Mouse (Mus musculus): ENCODE results near the gene Nfkbil1. TPM values are rescaled to one million over a fixed set of nuclear protein-coding genes. Genes with fewer than 3 reads are reported as not detected.

Nfkbil1 gene
- total and polyA plus RNA-seq, 3 experiments: 15.2 to 25.9 (median 22.0) TPM

DNA sequence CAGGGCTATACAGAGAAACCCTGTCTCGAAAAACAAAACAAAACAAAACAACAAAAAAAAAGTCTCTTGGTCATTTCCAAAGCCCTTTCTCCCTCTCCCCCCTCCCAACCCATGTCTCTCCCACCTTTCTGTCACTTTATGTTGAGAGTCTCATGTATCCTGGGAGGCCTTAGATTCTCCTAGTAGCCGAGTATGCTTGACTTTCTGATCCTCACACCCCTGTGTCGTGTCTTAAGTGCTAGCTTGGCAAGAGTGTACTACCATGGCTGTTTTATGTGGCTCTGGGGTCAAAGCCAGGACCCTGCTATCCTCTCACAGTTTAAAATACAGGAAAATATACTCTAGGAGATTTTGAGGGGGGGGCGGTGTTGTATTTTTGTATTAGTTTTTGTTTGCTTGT lies 48.2 kb downstream of the Nfkbil1 start:
- TF ChIP-seq MYC (IDR thresholded peaks at IDR 0.05; ENCODE audit: low read depth, low read length) (no peak), NELFE (IDR thresholded peaks at IDR 0.05; ENCODE audit: low read depth, low read length) (no peak), CHD2 (IDR thresholded peaks at IDR 0.05; ENCODE audit: low read length) (no peak), RAD21 (IDR thresholded peaks at IDR 0.05; ENCODE audit: low read depth, low read length) (no peak)
- Histone ChIP-seq H3K4me2 (ENCODE audit: insufficient read depth, low read depth, poor library complexity, severe bottlenecking) (no peak overlapping the region), H3K27me3 (replicated peaks) (no peaks in the 10 kb centered on the region), H3K4me3 (replicated peaks in 1 of 3; ENCODE audit: low read depth in 2 of 3, low read length in 2 of 3, poor library complexity in 1 of 3) (no peak overlapping the region), H3K27ac (ENCODE audit: insufficient read depth, low read depth) (peak overlapping the region; percentile 67; the same call in 1 of the 2 replicates), H3K79me2 (replicated peaks; ENCODE audit: control insufficient read depth, extremely low read depth, insufficient read depth, poor library complexity, severe bottlenecking) (no peaks in the 10 kb centered on the region), H3K9me3 (replicated peaks; ENCODE audit: low read length) (no peaks in the 10 kb centered on the region), H3K4me1 (ENCODE audit: control insufficient read depth in 1 of 2, insufficient read depth in 2 of 2) (peaks cover 27 to 71% of the 10 kb centered on the region in 2 experiments), H3K36me3 (replicated peaks in 1 of 2; ENCODE audit: control insufficient read depth in 1 of 2, insufficient read depth in 1 of 2, low read length in 1 of 2) (peaks cover 0 to 11% of the 10 kb centered on the region in 2 experiments), H3K9ac (ENCODE audit: insufficient read depth, low read depth) (no peak overlapping the region)
- no peak for DNase-seq (ENCODE audit: extremely low read depth)
- dilution Hi-C loops (cut with MboI; ENCODE audit: extremely low pct_ligation_motif_present, extremely low pct_unique_long_range_greater_than_20kb, low sequenced_read_pairs): no loop called here
- in situ Hi-C loops (cut with MboI; ENCODE audit: low pct_ligation_motif_present, low pct_unique_long_range_greater_than_20kb, low sequenced_read_pairs): no loop called here

DNA sequence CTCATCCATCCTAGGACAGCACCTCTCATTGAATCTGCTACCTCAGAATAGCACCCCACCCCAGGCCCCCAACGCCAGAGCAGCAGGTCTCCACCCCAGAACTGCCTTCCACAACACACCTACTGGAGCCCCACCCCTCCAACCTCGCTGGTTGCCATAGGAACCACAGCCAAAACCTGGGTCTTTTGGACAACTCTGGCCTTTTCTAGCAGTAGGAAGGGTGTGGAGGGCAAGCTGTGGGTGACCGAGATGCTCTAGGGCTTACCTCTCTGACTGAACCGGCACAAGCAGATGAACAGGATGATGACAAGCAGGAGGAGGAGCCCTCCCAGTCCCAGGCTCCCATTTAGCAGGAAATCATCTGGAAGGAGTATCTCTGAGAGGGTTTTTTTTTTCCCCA lies 48.9 kb downstream of the Nfkbil1 start:
- Histone ChIP-seq H3K4me1 (ENCODE audit: control insufficient read depth in 1 of 2, insufficient read depth in 2 of 2) (peaks cover 24 to 71% of the 10 kb centered on the region in 2 experiments), H3K27me3 (replicated peaks) (no peaks in the 10 kb centered on the region), H3K9ac (ENCODE audit: insufficient read depth, low read depth) (peak overlapping the region; percentile 59), H3K4me3 (replicated peaks in 1 of 3; ENCODE audit: low read depth in 2 of 3, low read length in 2 of 3, poor library complexity in 1 of 3) (peak overlapping the region in 2 of 3 experiments; percentile 13 to 48), H3K9me3 (replicated peaks; ENCODE audit: low read length) (no peaks in the 10 kb centered on the region), H3K36me3 (replicated peaks in 1 of 2; ENCODE audit: control insufficient read depth in 1 of 2, insufficient read depth in 1 of 2, low read length in 1 of 2) (peaks cover 0 to 11% of the 10 kb centered on the region in 2 experiments), H3K79me2 (replicated peaks; ENCODE audit: control insufficient read depth, extremely low read depth, insufficient read depth, poor library complexity, severe bottlenecking) (no peaks in the 10 kb centered on the region), H3K27ac (ENCODE audit: insufficient read depth, low read depth) (peak overlapping the region; percentile 30; the same call in 1 of the 2 replicates), H3K4me2 (ENCODE audit: insufficient read depth, low read depth, poor library complexity, severe bottlenecking) (peak overlapping the region; percentile 81)
- dilution Hi-C loops (cut with MboI; ENCODE audit: extremely low pct_ligation_motif_present, extremely low pct_unique_long_range_greater_than_20kb, low sequenced_read_pairs): no loop called here
- in situ Hi-C loops (cut with MboI; ENCODE audit: low pct_ligation_motif_present, low pct_unique_long_range_greater_than_20kb, low sequenced_read_pairs): no loop called here
- TF ChIP-seq MEF2A (IDR thresholded peaks at IDR 0.05; ENCODE audit: borderline replicate concordance, low read depth, low read length) (no peak), USF2 (conservative IDR thresholded peaks at IDR 0.05; ENCODE audit: low read depth, low read length) (no peak), RAD21 (IDR thresholded peaks at IDR 0.05; ENCODE audit: low read depth, low read length) (no peak), MYC (IDR thresholded peaks at IDR 0.05; ENCODE audit: low read depth, low read length) (no peak), EP300 (IDR thresholded peaks at IDR 0.05; ENCODE audit: low read length) (no peak), GABPA (IDR thresholded peaks at IDR 0.05; ENCODE audit: insufficient replicate concordance, low read depth, low read length) (no peak), KAT2A (IDR thresholded peaks at IDR 0.05; ENCODE audit: insufficient replicate concordance, low read length) (no peak), ZNF384 (IDR thresholded peaks at IDR 0.05; ENCODE audit: low read depth, low read length) (no peak), ELF1 (IDR thresholded peaks at IDR 0.05; ENCODE audit: low read depth, low read length) (no peak), ZC3H11A (IDR thresholded peaks at IDR 0.05; ENCODE audit: low read depth, low read length) (no peak)
- DNase-seq (ENCODE audit: extremely low read depth): no peak
